8 mouse cellular contexts compared by ENCODE assay signal in the genomic region with DNA sequence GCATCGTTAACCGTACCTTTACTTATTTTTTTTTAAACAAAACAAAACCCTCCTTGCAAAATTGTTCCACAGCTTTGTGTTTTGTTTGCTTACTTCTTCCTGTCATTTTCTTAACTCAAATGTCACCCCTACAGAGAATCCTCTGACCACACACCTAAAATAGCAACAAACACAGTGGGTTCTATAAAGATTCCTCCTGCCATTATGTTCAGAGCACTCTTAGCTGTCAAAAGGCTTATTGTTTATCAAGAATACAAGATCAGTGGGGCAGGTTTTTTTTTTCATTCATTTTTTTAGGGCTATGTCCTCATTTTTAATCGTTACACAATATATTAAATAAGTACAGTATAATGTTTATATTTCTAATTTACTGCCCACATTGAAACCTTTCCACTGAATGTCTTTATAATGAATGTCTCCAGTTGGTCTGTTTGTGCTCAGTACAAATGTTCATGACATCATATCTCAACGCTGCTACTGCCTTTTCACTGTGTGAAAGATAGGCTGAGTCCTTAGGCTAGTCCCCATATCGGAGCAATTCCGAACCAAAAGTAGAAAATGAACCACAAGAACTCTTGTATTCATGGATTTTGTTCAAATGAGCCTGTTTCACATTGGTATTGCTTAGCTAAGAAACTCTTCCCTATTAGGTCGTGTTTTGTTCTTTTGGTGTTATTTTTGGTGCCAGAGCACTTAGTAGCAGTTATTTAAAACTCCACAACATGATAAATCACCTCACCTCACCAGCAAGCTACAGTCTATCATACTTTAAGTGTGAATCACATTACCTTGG. TPM values are rescaled to one million over a fixed set of nuclear protein-coding genes. Genes with fewer than 3 reads are reported as not detected.
DNase-seq lines count a peak whose midpoint lies in the region; ATAC-seq and TF ChIP-seq lines count a peak whose summit lies in the region.

No protein-coding gene starts in this region.

- peak overlapping the region; percentile 93 for H3K4me3 ChIP-seq in gastrocnemius, adult 2 months
- H3K4me3 ChIP-seq in C2C12 (ENCODE audit: insufficient read depth, poor library complexity, severe bottlenecking): peak overlapping the region; percentile 89
- peak overlapping the region; percentile 78 for H3K4me3 ChIP-seq in forebrain, embryonic 10.5 days
- peak overlapping the region; percentile 94 for H3K4me3 ChIP-seq in liver, embryonic 16.5 days (ENCODE audit: low read depth, low read length)

- peak overlapping the region; percentile 98 for H3K27ac ChIP-seq in gastrocnemius, adult 2 months
- peak overlapping the region; percentile 96 for H3K27ac ChIP-seq in forebrain, embryonic 10.5 days
- peak overlapping the region; percentile 100 for H3K27ac ChIP-seq in liver, embryonic 16.5 days (ENCODE audit: low read length)

- H3K79me2 ChIP-seq in C2C12 (ENCODE audit: control insufficient read depth, insufficient read depth): peaks cover 32% of the 10 kb centered on the region

- peaks cover 6% of the 10 kb centered on the region for H3K9me3 ChIP-seq in forebrain, embryonic 10.5 days
- H3K9me3 ChIP-seq in liver, embryonic 16.5 days (replicated peaks; ENCODE audit: control insufficient read depth, low read length): no peaks in the 10 kb centered on the region

- no peak for TF ChIP-seq CTCF in gastrocnemius, adult 2 months (IDR thresholded peaks at IDR 0.05)
- no peak for TF ChIP-seq CTCF in C2C12 (IDR thresholded peaks at IDR 0.05; ENCODE audit: control insufficient read depth, insufficient read depth, insufficient read length)

- ATAC-seq in liver, embryonic 16.5 days (ENCODE audit: low read depth): no peak
- no peak for ATAC-seq in monocyte, adult 5-6 weeks (replicated peaks; ENCODE audit: insufficient number of reproducible peaks, low FRiP score, low TSS enrichment, poor library complexity, severe bottlenecking)

- no peak for DNase-seq in gastrocnemius, adult 2 months
- DNase-seq in gastrocnemius, postnatal 4 days (ENCODE audit: low spot score in 2 of 2): no peak
- DNase-seq in forebrain, embryonic 10.5 days (ENCODE audit: extremely low spot score, low spot score): no peak
- DNase-seq in ovary, postnatal 10 days (ENCODE audit: low spot score): no peak
- DNase-seq in adrenal gland, postnatal 36 days: no peak

- peak overlapping the region; percentile 53 for H3ac ChIP-seq in C2C12 (ENCODE audit: control insufficient read depth, insufficient read length, low read depth)

- peak overlapping the region; percentile 95 for H3K9ac ChIP-seq in liver, embryonic 16.5 days (ENCODE audit: low read depth, low read length)

- no peaks in the 10 kb centered on the region for H3K27me3 ChIP-seq in C2C12 (ENCODE audit: control insufficient read depth, insufficient read depth, insufficient read length)
- H3K27me3 ChIP-seq in forebrain, embryonic 10.5 days (ENCODE audit: poor library complexity, severe bottlenecking): no peaks in the 10 kb centered on the region
- H3K27me3 ChIP-seq in liver, embryonic 16.5 days (ENCODE audit: control insufficient read depth, insufficient read depth, low read depth, low read length): no peaks in the 10 kb centered on the region

- peaks cover 27% of the 10 kb centered on the region for H3K79me3 ChIP-seq in C2C12 (ENCODE audit: low read depth)

- 57% methylated on average over 7 of the region's 7 CpGs for WGBS in forebrain, embryonic 10.5 days
- 19% methylated on average over 7 of the region's 7 CpGs for WGBS in liver, embryonic 16.5 days (ENCODE audit: insufficient replicate concordance)

- intact Hi-C loops in gastrocnemius, adult 2 months (cut with DNase I): loop anchor here (5.0 to 10.0 kb wide), 2 partner anchors 99 to 331 kb away; no protein-coding TSS in a partner anchor

- peak overlapping the region; percentile 78 for H3K4me2 ChIP-seq in liver, embryonic 16.5 days (ENCODE audit: low read depth, low read length)

- peaks cover 28% of the 10 kb centered on the region for H3K4me1 ChIP-seq in forebrain, embryonic 10.5 days
- H3K4me1 ChIP-seq in liver, embryonic 16.5 days (ENCODE audit: control insufficient read depth, low read depth, low read length): peaks cover 12% of the 10 kb centered on the region

- no peaks in the 10 kb centered on the region for H3K36me3 ChIP-seq in C2C12 (ENCODE audit: control insufficient read depth, insufficient read depth)
- no peaks in the 10 kb centered on the region for H3K36me3 ChIP-seq in forebrain, embryonic 10.5 days (replicated peaks)
- H3K36me3 ChIP-seq in liver, embryonic 16.5 days (ENCODE audit: control insufficient read depth, insufficient read depth): no peaks in the 10 kb centered on the region

TF ChIP-seq in C2C12, 6 proteins besides CTCF, POLR2A, EP300 and RAD21:
- TF ChIP-seq MYOD1 (IDR thresholded peaks at IDR 0.05; ENCODE audit: control insufficient read depth, insufficient read length, low read depth) (no peak), CEBPB (IDR thresholded peaks at IDR 0.05; ENCODE audit: low read depth) (no peak), USF1 (IDR thresholded peaks at IDR 0.05; ENCODE audit: low read depth) (no peak), MYOG (IDR thresholded peaks at IDR 0.05; ENCODE audit: control insufficient read depth, extremely low read depth, insufficient read length) (no peak), FOSL1 (IDR thresholded peaks at IDR 0.05; ENCODE audit: insufficient read depth, low read length, poor library complexity, severe bottlenecking) (no peak), MAX (IDR thresholded peaks at IDR 0.05) (no peak)

RNA-seq across cellular contexts. Expression of a gene that starts 1.2 kb away (rescaled TPM):
- total RNA-seq in gastrocnemius, adult 2 months (2021): 10 to 100 TPM; 65.3 to 77.3 TPM
- 100 to 1,000 TPM; 103 to 115 TPM for total RNA-seq in gastrocnemius, postnatal 4 days (2021)
- 4.5 TPM for polyA plus RNA-seq in C2C12 (2012; fragmentation: generic; extraction: Trizol)
- polyA plus RNA-seq in forebrain, embryonic 10.5 days (2016; fragmentation: Nextera tagmentation; extraction: Ambion mirVana): 6.3 and 6.5 TPM in 2 replicates
- 2.9 and 3.2 TPM in 2 replicates for polyA plus RNA-seq in liver, embryonic 16.5 days (2015; fragmentation: Nextera tagmentation; extraction: Ambion mirVana)
- total RNA-seq in monocyte, adult 5-6 weeks (2017): 106 to 173 TPM (median 120 TPM) in 3 replicates
- total RNA-seq in adrenal gland, postnatal 36 days (2021): 100 to 1,000 TPM; 120 to 150 TPM
